Mouse (Mus musculus): ENCODE data around the gene Spem1. TPM values are rescaled to one million over a fixed set of nuclear protein-coding genes. Genes with fewer than 3 reads are reported as not detected.

Spem1 gene
- polyA plus RNA-seq, 1 experiment from 2014 or later: 0.12 TPM

DNA sequence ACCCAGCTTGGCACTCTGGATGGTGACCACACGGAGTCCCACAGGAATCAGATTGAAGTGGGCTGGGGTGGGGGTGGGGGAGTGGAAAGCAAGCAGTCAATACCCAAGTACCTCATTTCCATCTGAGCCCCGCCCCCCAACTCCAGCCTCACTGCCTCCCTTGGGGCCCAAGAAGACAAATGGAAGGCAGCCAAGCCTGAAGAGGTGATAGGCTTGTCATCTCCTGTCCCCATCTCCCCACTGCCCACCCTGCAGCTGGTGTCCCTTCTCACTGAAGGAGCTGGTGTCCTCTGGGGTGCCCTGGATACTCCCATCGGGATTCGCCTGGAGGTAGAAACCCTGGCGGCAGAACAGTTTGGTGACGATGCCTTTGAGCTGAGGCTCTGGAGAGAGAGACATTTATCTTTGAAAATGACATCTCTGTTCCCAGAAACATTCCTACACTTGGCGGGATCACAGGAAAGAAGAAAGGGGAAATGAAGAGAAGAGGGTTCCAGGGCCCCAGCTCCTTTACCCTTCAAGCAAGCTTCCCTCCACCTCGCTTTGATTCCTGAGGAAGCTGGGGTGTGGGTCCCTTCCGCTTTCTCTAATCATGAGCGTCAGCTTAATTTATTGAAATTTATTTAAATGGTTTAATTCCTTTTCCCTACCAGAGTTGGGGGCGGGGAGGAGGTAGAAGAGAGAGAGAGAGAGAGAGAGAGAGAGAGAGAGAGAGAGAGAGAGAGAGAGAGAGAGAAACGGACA, 22.4 kb downstream of the Spem1 start:
- no peak for ATAC-seq (ENCODE audit: low FRiP score)
- Histone ChIP-seq H3K9me3 (ENCODE audit: control insufficient read depth, low read length) (no peaks in the 10 kb centered on the region), H3K4me1 (ENCODE audit: control insufficient read depth, insufficient read depth, low read length) (peaks cover 54% of the 10 kb centered on the region), H3K36me3 (ENCODE audit: control insufficient read depth, insufficient read depth, low read length) (no peaks in the 10 kb centered on the region), H3K27ac (ENCODE audit: low read depth, low read length) (peak overlapping the region; percentile 67), H3K27me3 (ENCODE audit: control insufficient read depth, insufficient read depth, low read length) (peaks cover 44% of the 10 kb centered on the region), H3K9ac (ENCODE audit: low read length) (peak overlapping the region; percentile 76), H3K4me3 (ENCODE audit: low read depth, low read length) (peak overlapping the region; percentile 43), H3K4me2 (peak overlapping the region; percentile 92)
- 32% methylated on average over 10 of the region's 12 CpGs for WGBS
- peak; percentile 91 for DNase-seq (ENCODE audit: low spot score, missing footprints)

DNA sequence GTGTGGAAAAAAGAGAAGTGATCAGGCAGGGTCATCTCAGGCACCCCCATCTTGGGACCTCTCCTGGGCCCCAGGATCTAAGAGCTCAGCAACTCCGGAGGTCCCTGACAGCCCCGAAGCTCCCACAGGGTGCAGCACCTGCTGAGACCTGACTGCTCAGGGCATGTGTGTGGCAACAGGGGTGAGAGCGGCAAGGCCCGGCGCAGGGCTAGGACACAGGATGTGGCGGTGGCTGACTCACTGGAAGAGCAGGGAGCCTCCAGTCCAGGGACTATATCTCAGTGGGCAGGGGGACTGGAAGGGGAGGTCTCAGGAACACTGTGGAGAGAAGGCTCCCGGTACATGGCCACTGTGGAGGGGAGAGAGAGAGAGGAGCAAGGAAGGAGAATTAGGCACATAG, 24.1 kb downstream of the Spem1 start:
- no peak for DNase-seq (ENCODE audit: low spot score, missing footprints)
- Histone ChIP-seq H3K9ac (ENCODE audit: low read length) (no peak overlapping the region), H3K4me2 (no peak overlapping the region), H3K36me3 (ENCODE audit: control insufficient read depth, insufficient read depth, low read length) (no peaks in the 10 kb centered on the region), H3K27me3 (ENCODE audit: control insufficient read depth, insufficient read depth, low read length) (peaks cover 31% of the 10 kb centered on the region), H3K9me3 (ENCODE audit: control insufficient read depth, low read length) (no peaks in the 10 kb centered on the region), H3K4me3 (ENCODE audit: low read depth, low read length) (no peak overlapping the region), H3K27ac (ENCODE audit: low read depth, low read length) (no peak overlapping the region), H3K4me1 (ENCODE audit: control insufficient read depth, insufficient read depth, low read length) (peaks cover 38% of the 10 kb centered on the region)
- no peak for ATAC-seq (ENCODE audit: low FRiP score)
- WGBS: 79% methylated on average over 7 of the region's 7 CpGs

DNA sequence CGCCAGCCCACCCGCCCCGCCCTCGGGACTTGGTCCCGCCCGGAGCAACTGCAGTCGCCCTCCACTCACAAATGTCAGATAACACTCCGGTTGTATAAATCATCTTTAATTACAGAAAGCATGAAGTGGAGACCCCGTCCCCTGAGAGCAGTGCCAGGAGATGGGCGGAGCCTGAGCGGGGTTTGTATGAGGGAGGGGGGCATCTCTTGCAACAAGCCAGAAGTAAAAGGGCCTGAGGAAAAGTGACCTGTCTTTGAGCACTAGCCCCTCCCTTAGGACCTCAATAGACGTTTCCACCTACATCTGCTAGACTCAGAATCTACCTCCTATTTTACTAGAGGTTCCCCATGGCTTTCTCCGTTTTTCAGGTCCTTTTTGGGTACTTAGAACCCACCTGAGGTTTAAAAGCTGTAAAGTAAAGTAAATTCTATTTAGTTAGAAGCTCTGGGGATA, 26.0 kb downstream of the Spem1 start:
- H3K27me3 ChIP-seq (ENCODE audit: control insufficient read depth, insufficient read depth, low read length): peaks cover 12% of the 10 kb centered on the region
- no peaks in the 10 kb centered on the region for H3K9me3 ChIP-seq (ENCODE audit: control insufficient read depth, low read length)
- H3K36me3 ChIP-seq (ENCODE audit: control insufficient read depth, insufficient read depth, low read length): no peaks in the 10 kb centered on the region
- peak overlapping the region; percentile 76 for H3K4me2 ChIP-seq
- ATAC-seq (ENCODE audit: low FRiP score) (no peak), DNase-seq (ENCODE audit: low spot score, missing footprints) (no peak)
- 2% methylated on average over 13 of the region's 13 CpGs for WGBS
- H3K27ac ChIP-seq (ENCODE audit: low read depth, low read length): no peak overlapping the region
- H3K4me3 ChIP-seq (ENCODE audit: low read depth, low read length): peak overlapping the region; percentile 31
- H3K9ac ChIP-seq (ENCODE audit: low read length): peak overlapping the region; percentile 49; the same call in 1 of the 2 replicates
- peaks cover 21% of the 10 kb centered on the region for H3K4me1 ChIP-seq (ENCODE audit: control insufficient read depth, insufficient read depth, low read length)

DNA sequence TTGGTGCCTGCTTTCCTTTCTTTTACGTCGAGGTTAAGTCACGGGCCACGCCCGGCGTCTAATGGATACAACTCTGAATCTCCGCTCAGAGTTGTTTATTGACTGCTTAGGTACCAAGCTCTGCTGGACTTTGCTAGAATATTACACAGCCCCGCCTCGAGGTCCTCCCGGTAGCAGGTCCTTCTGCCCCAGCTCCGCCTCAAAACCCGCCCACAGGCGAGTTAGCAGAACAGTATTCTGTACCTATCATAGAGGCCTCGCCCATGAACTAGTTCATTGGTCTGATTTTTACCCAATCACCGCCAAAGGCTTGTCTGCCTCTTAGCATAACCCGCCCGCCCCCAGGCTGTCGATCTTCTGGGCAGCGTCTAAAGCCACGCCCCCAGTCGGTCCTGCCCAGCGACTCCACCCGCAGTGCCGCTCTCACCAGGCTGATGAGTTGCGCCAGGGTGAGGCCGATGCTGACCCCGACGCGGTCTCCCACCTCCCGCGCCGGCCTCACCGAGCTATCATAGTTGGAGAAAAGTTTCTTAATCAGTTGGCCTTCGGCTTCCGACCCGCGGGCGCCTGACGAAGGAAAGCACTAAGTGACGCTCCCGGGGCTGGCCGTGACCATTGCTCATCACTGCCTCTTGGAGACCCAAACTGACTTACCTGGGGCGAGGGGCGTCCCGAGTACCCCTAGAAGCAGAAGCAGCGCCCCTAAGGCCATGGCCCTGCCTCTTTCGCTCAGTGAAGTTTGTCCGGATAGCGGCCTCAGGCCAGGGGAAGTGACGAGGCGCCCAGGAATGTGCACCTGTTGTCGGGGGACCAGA, 26.6 kb downstream of the Spem1 start, which contains the start of gene Chrnb1:
Chrnb1 (minus strand) TSS at position 776 of the 815 bp plus-strand sequence.
- peak within 1 kb of the TSS; percentile 49; the same call in 1 of the 2 replicates for H3K9ac ChIP-seq (ENCODE audit: low read length)

DNA sequence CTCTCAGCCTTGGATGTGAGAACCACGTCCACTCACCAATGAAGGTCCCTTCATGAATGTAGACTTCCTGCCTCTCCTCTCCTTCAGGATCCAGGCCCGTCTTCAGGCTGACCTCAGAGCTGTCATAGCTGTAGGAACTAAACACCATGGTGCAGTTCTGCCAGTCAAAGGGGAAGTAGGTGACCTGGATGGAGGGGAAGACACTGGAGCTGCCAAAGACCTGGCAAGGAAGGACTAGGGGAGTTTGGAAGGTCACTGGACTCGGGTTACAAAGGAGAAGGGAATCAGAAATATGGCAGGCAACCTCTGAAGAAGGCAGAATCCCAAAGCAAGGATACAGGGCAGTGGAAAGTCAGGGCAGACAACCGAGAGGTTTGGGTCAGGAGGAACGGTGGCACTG, 28.6 kb downstream of the Spem1 start:
- no peak for ATAC-seq (ENCODE audit: low FRiP score)

More for the DNA sequence above, 26.6 kb downstream of the Spem1 start, which contains the start of gene Chrnb1:
- ATAC-seq (ENCODE audit: low FRiP score): peak; percentile 93
- H3K27me3 ChIP-seq (ENCODE audit: control insufficient read depth, insufficient read depth, low read length): peaks cover 11% of the 10 kb centered on the region
- 2% methylated on average over 52 of the region's 52 CpGs for WGBS
- H3K4me2 ChIP-seq: peak within 1 kb of the TSS; percentile 76
- DNase-seq (ENCODE audit: low spot score, missing footprints): peak; percentile 95
- no peaks in the 10 kb centered on the region for H3K36me3 ChIP-seq (ENCODE audit: control insufficient read depth, insufficient read depth, low read length)
- peak within 1 kb of the TSS; percentile 31 for H3K4me3 ChIP-seq (ENCODE audit: low read depth, low read length)
- H3K4me1 ChIP-seq (ENCODE audit: control insufficient read depth, insufficient read depth, low read length): peaks cover 20% of the 10 kb centered on the region
- no peaks in the 10 kb centered on the region for H3K9me3 ChIP-seq (ENCODE audit: control insufficient read depth, low read length)
- H3K27ac ChIP-seq (ENCODE audit: low read depth, low read length): no peak within 1 kb of the TSS

DNA sequence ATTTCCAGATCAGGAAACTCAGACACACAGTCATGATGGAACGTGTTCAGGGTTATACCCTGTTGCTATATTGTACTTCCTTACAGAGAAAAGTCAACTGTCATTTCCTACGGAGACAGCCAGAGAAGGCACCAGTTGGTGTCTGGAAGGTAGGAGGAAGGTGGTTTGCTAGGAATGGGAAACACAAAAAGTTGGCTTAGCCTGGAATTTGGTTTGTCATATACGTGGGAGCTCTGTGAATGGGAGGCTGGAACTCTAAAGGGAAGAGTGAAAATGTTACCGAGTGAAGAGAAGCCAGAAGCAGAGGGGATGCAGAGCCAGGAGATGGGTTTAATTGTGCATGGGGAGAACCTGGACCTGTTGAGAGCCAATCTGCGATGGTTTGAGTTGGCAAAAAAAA, 30.6 kb downstream of the Spem1 start:
- WGBS: 71% methylated on average over 5 of the region's 5 CpGs
- no peaks in the 10 kb centered on the region for H3K9me3 ChIP-seq (ENCODE audit: control insufficient read depth, low read length)
- no peak overlapping the region for H3K9ac ChIP-seq (ENCODE audit: low read length)
- peaks cover 4% of the 10 kb centered on the region; the same call in 1 of the 2 replicates for H3K4me1 ChIP-seq (ENCODE audit: control insufficient read depth, insufficient read depth, low read length)
- no peak overlapping the region for H3K27ac ChIP-seq (ENCODE audit: low read depth, low read length)
- H3K4me3 ChIP-seq (ENCODE audit: low read depth, low read length): no peak overlapping the region
- ATAC-seq (ENCODE audit: low FRiP score) (no peak), DNase-seq (ENCODE audit: low spot score, missing footprints) (no peak)
- no peaks in the 10 kb centered on the region for H3K36me3 ChIP-seq (ENCODE audit: control insufficient read depth, insufficient read depth, low read length)
- no peak overlapping the region for H3K4me2 ChIP-seq
- H3K27me3 ChIP-seq (ENCODE audit: control insufficient read depth, insufficient read depth, low read length): peaks cover 5% of the 10 kb centered on the region

More for the DNA sequence above, 28.6 kb downstream of the Spem1 start:
- H3K4me3 ChIP-seq (ENCODE audit: low read depth, low read length): no peak overlapping the region
- no peak overlapping the region for H3K27ac ChIP-seq (ENCODE audit: low read depth, low read length)
- H3K9ac ChIP-seq (ENCODE audit: low read length): no peak overlapping the region
- WGBS: 62% methylated on average over 5 of the region's 5 CpGs
- H3K4me2 ChIP-seq: no peak overlapping the region
- peak; percentile 70 for DNase-seq (ENCODE audit: low spot score, missing footprints)
- no peaks in the 10 kb centered on the region for H3K9me3 ChIP-seq (ENCODE audit: control insufficient read depth, low read length)
- peaks cover 11% of the 10 kb centered on the region for H3K27me3 ChIP-seq (ENCODE audit: control insufficient read depth, insufficient read depth, low read length)
- H3K36me3 ChIP-seq (ENCODE audit: control insufficient read depth, insufficient read depth, low read length): no peaks in the 10 kb centered on the region
- H3K4me1 ChIP-seq (ENCODE audit: control insufficient read depth, insufficient read depth, low read length): peaks cover 4% of the 10 kb centered on the region; the same call in 1 of the 2 replicates

DNA sequence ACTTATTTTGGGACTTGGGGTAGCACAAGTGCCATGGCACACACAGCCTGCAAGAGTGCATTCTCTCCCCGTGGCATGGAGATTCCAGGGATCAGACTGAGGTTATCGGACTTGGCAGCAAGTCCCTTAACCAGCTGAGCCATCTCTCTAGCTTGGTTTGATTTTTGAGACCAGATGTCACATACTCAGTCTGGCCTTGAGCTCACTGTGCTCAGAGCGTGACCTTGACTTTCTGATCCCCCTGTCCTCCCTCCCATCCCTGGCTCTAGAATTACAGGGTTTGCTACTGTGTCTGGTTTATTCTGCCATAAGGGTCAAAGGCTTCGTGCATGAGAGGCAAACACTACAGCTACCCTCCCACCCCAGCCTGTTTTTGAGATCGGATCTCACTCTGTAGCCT, 32.5 kb downstream of the Spem1 start:
- H3K9me3 ChIP-seq (ENCODE audit: control insufficient read depth, low read length): no peaks in the 10 kb centered on the region
- H3K4me1 ChIP-seq (ENCODE audit: control insufficient read depth, insufficient read depth, low read length): no peaks in the 10 kb centered on the region
- ATAC-seq (ENCODE audit: low FRiP score): no peak
- H3K4me2 ChIP-seq: no peak overlapping the region
- 76% methylated on average over 5 of the region's 5 CpGs for WGBS
- no peak overlapping the region for H3K9ac ChIP-seq (ENCODE audit: low read length)
- no peak for DNase-seq (ENCODE audit: low spot score, missing footprints)
- H3K27me3 ChIP-seq (ENCODE audit: control insufficient read depth, insufficient read depth, low read length): no peaks in the 10 kb centered on the region
- no peak overlapping the region for H3K4me3 ChIP-seq (ENCODE audit: low read depth, low read length)
- H3K36me3 ChIP-seq (ENCODE audit: control insufficient read depth, insufficient read depth, low read length): no peaks in the 10 kb centered on the region
- no peak overlapping the region for H3K27ac ChIP-seq (ENCODE audit: low read depth, low read length)

DNA sequence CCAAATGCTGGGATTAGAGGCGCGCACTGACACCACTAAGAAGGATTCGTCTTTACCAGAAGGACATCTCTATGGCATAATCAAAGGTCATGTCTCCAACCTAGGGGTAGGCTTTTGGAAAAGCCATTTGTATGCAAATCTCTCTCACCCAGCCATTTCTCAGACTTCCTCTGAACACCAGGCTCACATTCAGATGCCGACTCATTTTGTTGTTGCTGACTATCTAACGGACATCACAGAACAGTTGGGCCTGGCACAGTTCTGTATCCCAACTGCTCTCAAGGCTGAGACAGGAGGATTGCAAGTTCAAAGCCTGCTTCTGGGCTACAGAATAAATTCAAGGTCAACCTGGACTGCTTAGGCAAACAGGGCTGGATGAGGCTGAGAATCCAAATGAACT, 34.7 kb downstream of the Spem1 start:
- WGBS: 84% methylated on average over 5 of the region's 5 CpGs
- no peaks in the 10 kb centered on the region for H3K27me3 ChIP-seq (ENCODE audit: control insufficient read depth, insufficient read depth, low read length)
- H3K4me3 ChIP-seq (ENCODE audit: low read depth, low read length): no peak overlapping the region
- H3K36me3 ChIP-seq (ENCODE audit: control insufficient read depth, insufficient read depth, low read length): no peaks in the 10 kb centered on the region
- H3K9ac ChIP-seq (ENCODE audit: low read length): no peak overlapping the region
- no peak overlapping the region for H3K4me2 ChIP-seq
- no peaks in the 10 kb centered on the region for H3K9me3 ChIP-seq (ENCODE audit: control insufficient read depth, low read length)
- H3K27ac ChIP-seq (ENCODE audit: low read depth, low read length): no peak overlapping the region
- ATAC-seq (ENCODE audit: low FRiP score) (no peak), DNase-seq (ENCODE audit: low spot score, missing footprints) (no peak)
- no peaks in the 10 kb centered on the region for H3K4me1 ChIP-seq (ENCODE audit: control insufficient read depth, insufficient read depth, low read length)

DNA sequence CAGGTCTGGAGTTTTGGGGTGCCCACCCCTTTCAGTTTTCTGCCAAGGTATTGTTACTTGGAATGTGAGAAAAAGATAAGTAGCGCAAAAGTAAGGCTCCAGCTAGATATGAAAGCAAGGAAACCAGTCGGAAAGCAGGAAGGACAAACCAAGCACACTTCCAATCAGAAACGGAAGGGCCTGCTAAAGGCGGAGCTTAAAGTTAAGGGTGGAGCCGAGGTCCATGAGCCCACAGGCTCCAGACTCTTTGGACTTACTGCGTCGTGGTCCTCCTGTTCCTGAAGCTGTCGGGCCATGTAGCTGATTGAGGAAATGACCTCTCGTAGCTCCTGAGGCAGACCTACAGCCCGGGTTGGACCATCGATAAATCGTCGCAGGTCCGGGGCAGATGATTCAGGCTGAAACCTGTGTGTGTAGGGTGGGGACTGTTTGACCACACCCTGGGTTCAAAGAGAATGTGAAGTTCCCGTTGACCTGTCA, 37.1 kb downstream of the Spem1 start:
- Histone ChIP-seq H3K4me2 (no peak overlapping the region), H3K9ac (ENCODE audit: low read length) (no peak overlapping the region), H3K27me3 (ENCODE audit: control insufficient read depth, insufficient read depth, low read length) (no peaks in the 10 kb centered on the region)

More for the DNA sequence above, 37.1 kb downstream of the Spem1 start:
- Histone ChIP-seq H3K4me3 (ENCODE audit: low read depth, low read length) (no peak overlapping the region), H3K36me3 (ENCODE audit: control insufficient read depth, insufficient read depth, low read length) (no peaks in the 10 kb centered on the region), H3K9me3 (ENCODE audit: control insufficient read depth, low read length) (no peaks in the 10 kb centered on the region), H3K4me1 (ENCODE audit: control insufficient read depth, insufficient read depth, low read length) (no peaks in the 10 kb centered on the region), H3K27ac (ENCODE audit: low read depth, low read length) (no peak overlapping the region)
- WGBS: 47% methylated on average over 15 of the region's 15 CpGs
- ATAC-seq (ENCODE audit: low FRiP score): no peak
- DNase-seq (ENCODE audit: low spot score, missing footprints): no peak

Data from midbrain, embryonic 11.5 days (tissue).